Mouse (Mus musculus) lung, postnatal 0 days (tissue): ENCODE data around the gene Abcb8. TPM values are rescaled to one million over a fixed set of nuclear protein-coding genes. Genes with fewer than 3 reads are reported as not detected.

ENCODE experiments used
- ATAC-seq: fragments of 200-750 bp; cut with Nextera tagmentation; 2 replicates; pipeline ENCODE4 v1.8.0; 2017; ENCODE audit warnings: moderate library complexity
- DNase-seq: peaks from one replicate; pipeline ENCODE4 v3.0.0-alpha.2; 2016; ENCODE audit warnings: low spot score
- H3K27ac ChIP-seq: fragments of 300-500 bp; sonication (generic); 2 replicates; pipeline ENCODE4 v1.5.1; 2014; ENCODE audit warnings: antibody characterized with exemption, mild to moderate bottlenecking, low read length, mixed read lengths
- H3K27me3 ChIP-seq: fragments of 300-500 bp; sonication (generic); replicated peaks from 2 replicates; pipeline ENCODE4 v1.6.1; 2014; ENCODE audit warnings: low read length, mixed read lengths; ENCODE audit not compliant: insufficient read depth
- H3K36me3 ChIP-seq: fragments of 300-500 bp; sonication (generic); 2 replicates; pipeline ENCODE4 v1.6.1; 2014; ENCODE audit warnings: low read length, mixed read lengths; ENCODE audit not compliant: insufficient read depth
- H3K4me1 ChIP-seq: fragments of 300-500 bp; sonication (generic); 2 replicates; pipeline ENCODE4 v1.6.1; 2014; ENCODE audit warnings: antibody characterized with exemption, low read depth, low read length, mixed read lengths; ENCODE audit not compliant: insufficient read depth
- H3K4me2 ChIP-seq: fragments of 300-500 bp; sonication (generic); replicated peaks from 2 replicates; pipeline ENCODE4 v1.6.1; 2014; ENCODE audit warnings: low read depth, mild to moderate bottlenecking, low read length, moderate library complexity, mixed read lengths
- H3K4me3 ChIP-seq: fragments of 300-500 bp; sonication (generic); 2 replicates; pipeline ENCODE4 v1.5.1; 2014; ENCODE audit warnings: low read depth, low read length
- H3K9ac ChIP-seq: fragments of 300-500 bp; sonication (generic); replicated peaks from 2 replicates; pipeline ENCODE4 v1.6.1; 2014; ENCODE audit warnings: low read depth, mild to moderate bottlenecking
- H3K9me3 ChIP-seq: fragments of 300-500 bp; sonication (generic); 2 replicates; pipeline ENCODE4 v1.6.1; 2016; ENCODE audit warnings: low read length, mixed read lengths
- CTCF ChIP-seq: IDR thresholded peaks from 2 replicates; pipeline ENCODE4 v1.5.1; 2016; ENCODE audit warnings: antibody characterized with exemption, mild to moderate bottlenecking
- EP300 ChIP-seq: IDR thresholded peaks from 2 replicates; pipeline ENCODE4 v1.6.1; 2016; ENCODE audit warnings: antibody characterized with exemption, mild to moderate bottlenecking, control low read depth
- WGBS: fragments of 180-500 bp; shearing (Covaris S2); extraction: QIAGEN DNeasy Blood & Tissue Kit; methylation state at CpG from one replicate; pipeline ENCODE4 v1.1.7; 2014; 5-methylcytosine and 5-hydroxymethylcytosine counted together
- polyA plus RNA-seq: library from polyadenylated mRNA; unstranded; fragments of >200 nt; fragmentation: Nextera tagmentation; extraction: Ambion mirVana; gene quantifications from 2 replicates; pipeline ENCODE4 v1.2.1, GENCODE M21; 2015

Abcb8 gene
- polyA plus RNA-seq, 1 experiment from 2014 or later = 25.6 TPM

DNA sequence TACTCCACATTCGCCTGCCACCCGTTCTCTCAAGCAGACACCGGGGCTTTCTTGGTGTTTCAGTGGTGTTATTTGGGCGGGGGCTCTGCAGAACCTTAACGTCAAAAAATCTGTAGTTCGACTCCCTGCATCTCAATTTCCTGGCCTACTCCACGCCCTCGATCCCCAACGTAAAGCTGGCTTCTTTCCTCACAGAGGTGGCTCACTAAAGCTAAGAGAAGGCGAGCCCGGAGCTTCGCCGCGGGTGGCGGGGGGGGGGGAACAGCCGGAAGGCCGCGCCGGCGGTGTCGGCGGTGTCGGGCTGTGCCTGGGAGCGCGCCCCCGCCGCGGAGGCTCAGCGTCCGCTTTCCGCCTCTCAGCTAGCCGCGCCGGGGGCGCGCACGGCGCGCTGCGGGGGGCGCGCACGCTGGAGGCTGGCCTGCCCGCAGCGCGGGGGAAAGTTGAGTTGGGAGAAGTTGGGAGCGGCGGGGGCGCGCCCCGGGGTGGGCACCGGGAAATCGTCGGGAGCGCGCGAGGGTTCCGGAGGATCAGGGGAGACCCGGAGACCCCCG is 31.5 kb downstream of the Abcb8 start:
- ATAC-seq = peak; percentile 55
- under 1% methylated on average over 45 of the region's 60 CpGs for WGBS
- Histone ChIP-seq H3K4me2 (peak overlapping the region; percentile 81), H3K4me1 (peaks cover 31% of the 10 kb centered on the region), H3K27me3 (no peaks in the 10 kb centered on the region), H3K9me3 (no peaks in the 10 kb centered on the region), H3K36me3 (peaks cover 9% of the 10 kb centered on the region; the same call in 1 of the 2 replicates), H3K4me3 (peak overlapping the region; percentile 74), H3K9ac (peak overlapping the region; percentile 62), H3K27ac (peak overlapping the region; percentile 99)
- DNase-seq = peak; percentile 95
- TF ChIP-seq EP300 (no peak), CTCF (no peak)

GRCm38 (mm10) chr5:24425421-24426036 is 32.1 kb downstream of the Abcb8 start:
- TF ChIP-seq EP300 (no peak), CTCF (peak; percentile 39)
- Histone ChIP-seq H3K4me2 (peak overlapping the region; percentile 81), H3K4me1 (peaks cover 31% of the 10 kb centered on the region), H3K27ac (peak overlapping the region; percentile 99), H3K36me3 (peaks cover 10% of the 10 kb centered on the region; the same call in 1 of the 2 replicates), H3K27me3 (no peaks in the 10 kb centered on the region), H3K9me3 (no peaks in the 10 kb centered on the region), H3K9ac (peak overlapping the region; percentile 62), H3K4me3 (peak overlapping the region; percentile 74)
- ATAC-seq (peak; percentile 2; the same call in 1 of the 2 replicates), DNase-seq (peak; percentile 76)
- 1% methylated on average over 25 of the region's 30 CpGs for WGBS

GRCm38 (mm10) chr5:24426037-24426432 is 32.6 kb downstream of the Abcb8 start:
- Histone ChIP-seq H3K4me3 (peak overlapping the region; percentile 74), H3K36me3 (peaks cover 13% of the 10 kb centered on the region; the same call in 1 of the 2 replicates), H3K27me3 (no peaks in the 10 kb centered on the region), H3K4me1 (peaks cover 31% of the 10 kb centered on the region), H3K9ac (peak overlapping the region; percentile 62; the same call in 1 of the 2 replicates), H3K9me3 (no peaks in the 10 kb centered on the region), H3K27ac (0 out of 2 replicates have a peak overlapping the region, but pooled peaks have one; percentile 99), H3K4me2 (peak overlapping the region; percentile 81)
- no peak for ATAC-seq
- WGBS = 6% methylated on average over 10 of the region's 10 CpGs
- peak; percentile 26 for DNase-seq
- no peak for TF ChIP-seq EP300
- TF ChIP-seq CTCF = no peak

- peak; percentile 37 for DNase-seq
Measured at GRCm38 (mm10) chr5:24426556-24427284, 33.3 kb downstream of the Abcb8 start.

GRCm38 (mm10) chr5:24427285-24427633 is 33.8 kb downstream of the Abcb8 start:
- H3K4me1 ChIP-seq = peaks cover 31% of the 10 kb centered on the region
- H3K4me2 ChIP-seq = peak overlapping the region; percentile 81
- no peaks in the 10 kb centered on the region for H3K27me3 ChIP-seq
- WGBS = 32% methylated on average over 12 of the region's 12 CpGs
- TF ChIP-seq EP300 (no peak), CTCF (no peak)
- no peak for DNase-seq
- no peaks in the 10 kb centered on the region for H3K9me3 ChIP-seq
- no peak overlapping the region for H3K4me3 ChIP-seq
- no peak for ATAC-seq
- no peak overlapping the region for H3K9ac ChIP-seq
- H3K27ac ChIP-seq = peak overlapping the region; percentile 8
- H3K36me3 ChIP-seq = peaks cover 25% of the 10 kb centered on the region

More at GRCm38 (mm10) chr5:24426556-24427284, 33.3 kb downstream of the Abcb8 start:
- no peak for ATAC-seq
- peak overlapping the region; percentile 74; the same call in 1 of the 2 replicates for H3K4me3 ChIP-seq
- peaks cover 20% of the 10 kb centered on the region for H3K36me3 ChIP-seq
- H3K9me3 ChIP-seq = no peaks in the 10 kb centered on the region
- H3K27ac ChIP-seq = peak overlapping the region; percentile 21; the same call in 1 of the 2 replicates
- peak overlapping the region; percentile 81 for H3K4me2 ChIP-seq
- H3K27me3 ChIP-seq = no peaks in the 10 kb centered on the region
- 14% methylated on average over 9 of the region's 9 CpGs for WGBS
- no peak overlapping the region for H3K9ac ChIP-seq
- TF ChIP-seq EP300 = no peak
- TF ChIP-seq CTCF = no peak
- peaks cover 31% of the 10 kb centered on the region for H3K4me1 ChIP-seq

DNA sequence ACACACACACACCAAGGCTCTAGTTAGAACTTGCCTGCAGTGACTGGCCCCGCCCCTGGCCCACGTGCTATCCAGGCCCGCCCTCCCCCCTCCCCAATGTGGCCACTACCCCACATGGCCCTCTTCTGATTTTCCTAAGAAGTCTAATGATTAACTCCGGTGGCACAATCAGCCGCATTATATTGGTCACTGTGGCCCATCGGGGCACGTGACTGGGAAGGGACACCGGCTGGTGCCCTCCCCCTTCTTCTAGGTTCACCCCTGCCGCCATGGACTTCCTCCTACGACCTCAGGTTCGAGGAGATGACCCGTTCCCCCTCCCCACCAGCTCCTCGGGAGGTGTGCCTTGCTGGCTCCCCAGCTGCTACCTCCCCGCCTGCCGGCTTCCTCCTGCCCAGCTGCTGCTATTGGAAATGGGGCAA is 34.5 kb downstream of the Abcb8 start:
- TF ChIP-seq EP300 (no peak), CTCF (no peak)
- no peak overlapping the region for H3K9ac ChIP-seq
- no peaks in the 10 kb centered on the region for H3K9me3 ChIP-seq
- peaks cover 28% of the 10 kb centered on the region for H3K4me1 ChIP-seq
- no peak overlapping the region for H3K4me3 ChIP-seq
- H3K27ac ChIP-seq = no peak overlapping the region
- peak; percentile 81 for DNase-seq
- WGBS = 19% methylated on average over 14 of the region's 15 CpGs
- peak overlapping the region; percentile 39 for H3K4me2 ChIP-seq
- H3K27me3 ChIP-seq = no peaks in the 10 kb centered on the region
- H3K36me3 ChIP-seq = peaks cover 32% of the 10 kb centered on the region
- ATAC-seq = peak; percentile 11
